Mouse (Mus musculus) limb, embryonic 14.5 days (tissue): ENCODE results near the gene Rbfox1. TPM values are rescaled to one million over a fixed set of nuclear protein-coding genes. Genes with fewer than 3 reads are reported as not detected.
A peak's percentile ranks its signal among the peaks of the same experiment; 100 is the strongest.

Experiments
- ATAC-seq: fragments of 200-750 bp; cut with Nextera tagmentation; 2 replicates; pipeline ENCODE4 v1.8.0; 2017; ENCODE audit warnings: low read depth, moderate number of reproducible peaks, moderate TSS enrichment; ENCODE audit not compliant: low FRiP score
- DNase-seq: peaks from one replicate; pipeline ENCODE4 v3.0.0-alpha.2; 2015; ENCODE audit warnings: low spot score
- H3K27ac ChIP-seq: fragments of 300-500 bp; sonication (generic); replicated peaks from 2 replicates; pipeline ENCODE4 v1.5.1; 2014; ENCODE audit warnings: low read depth, mild to moderate bottlenecking, low read length, moderate library complexity, mixed read lengths
- H3K27me3 ChIP-seq: fragments of 300-500 bp; sonication (generic); 2 replicates; pipeline ENCODE4 v1.6.1; 2014; ENCODE audit warnings: low read length, mixed read lengths; ENCODE audit not compliant: control insufficient read depth, insufficient read depth
- H3K36me3 ChIP-seq: fragments of 300-500 bp; sonication (generic); 2 replicates; pipeline ENCODE4 v1.6.1; 2014; ENCODE audit warnings: mild to moderate bottlenecking, low read length, moderate library complexity, mixed read lengths; ENCODE audit not compliant: control insufficient read depth, insufficient read depth
- H3K4me1 ChIP-seq: fragments of 300-500 bp; sonication (generic); 2 replicates; pipeline ENCODE4 v1.6.1; 2014; ENCODE audit warnings: antibody characterized with exemption, low read length, mixed read lengths; ENCODE audit not compliant: control insufficient read depth, insufficient read depth
- H3K4me2 ChIP-seq: fragments of 300-500 bp; sonication (generic); replicated peaks from 2 replicates; pipeline ENCODE4 v1.6.1; 2014; ENCODE audit warnings: low read depth, mild to moderate bottlenecking, low read length, moderate library complexity; ENCODE audit not compliant: severe bottlenecking
- H3K4me3 ChIP-seq: fragments of 300-500 bp; sonication (generic); replicated peaks from 2 replicates; pipeline ENCODE4 v1.5.1; 2014; ENCODE audit warnings: low read length
- H3K9ac ChIP-seq: fragments of 300-500 bp; sonication (generic); 2 replicates; pipeline ENCODE4 v1.6.1; 2014; ENCODE audit warnings: mild to moderate bottlenecking, low read depth, low read length, moderate library complexity; ENCODE audit not compliant: severe bottlenecking
- H3K9me3 ChIP-seq: fragments of 300-500 bp; sonication (generic); 2 replicates; pipeline ENCODE4 v1.6.1; 2016; ENCODE audit warnings: low read length; ENCODE audit not compliant: control insufficient read depth
- POLR2A ChIP-seq: fragments of 200-500 bp; IDR thresholded peaks from 2 replicates; pipeline ENCODE4 v1.8.0; 2012; ENCODE audit warnings: inconsistent platforms, mild to moderate bottlenecking, moderate library complexity, borderline replicate concordance; ENCODE audit not compliant: insufficient read depth, insufficient read length; ENCODE audit errors: extremely low read depth
- WGBS: fragments of 180-500 bp; shearing (Covaris S2); extraction: QIAGEN DNeasy Blood & Tissue Kit; methylation state at CpG from one replicate; pipeline ENCODE4 v1.1.7; 2014; 5-methylcytosine and 5-hydroxymethylcytosine counted together
- polyA plus RNA-seq, 2 experiments: library from polyadenylated mRNA; depleted of rRNA in 1 of 2; stranded (reverse) in 1 of 2; unstranded in 1 of 2; fragments of >200 nt; fragmentation: Nextera tagmentation in 1 of 2; extraction: Ambion mirVana in 1 of 2; gene quantifications; 2 replicates each; pipeline versions ENCODE4 v1.2.1 to v1.2.3; 2012 to 2014

The Rbfox1 gene
- polyA plus RNA-seq, 2 experiments: 3.8 to 6.0 TPM

DNA sequence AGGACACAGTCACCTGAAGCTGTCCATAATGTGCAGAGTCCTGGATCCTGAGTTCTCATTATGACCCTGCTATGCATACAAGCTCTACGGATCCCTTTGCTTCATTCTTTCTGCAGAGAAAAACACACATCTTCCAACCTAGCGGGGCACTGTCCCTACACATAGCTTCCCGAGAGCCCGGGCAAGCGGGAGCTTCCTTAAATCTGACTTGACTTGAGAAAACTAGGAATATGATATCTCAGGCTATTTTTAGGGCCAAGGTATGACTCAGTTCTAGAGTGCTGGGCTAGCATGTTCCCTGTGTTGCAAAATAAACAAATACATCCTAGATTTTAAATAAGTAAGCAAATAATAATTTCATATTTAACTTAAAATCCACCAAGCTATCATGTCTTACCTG is 1244.4 kb downstream of the Rbfox1 start:
- H3K9ac ChIP-seq: no peak overlapping the region
- 88% methylated on average over 5 of the region's 5 CpGs for whole genome bisulfite sequencing
- H3K9me3 ChIP-seq: no peaks in the 10 kb centered on the region
- ATAC-seq: no peak
- no peak overlapping the region for H3K27ac ChIP-seq
- H3K4me3 ChIP-seq: no peak overlapping the region
- no peak for TF ChIP-seq POLR2A
- no peaks in the 10 kb centered on the region for H3K36me3 ChIP-seq
- no peak overlapping the region for H3K4me2 ChIP-seq
- H3K4me1 ChIP-seq: no peaks in the 10 kb centered on the region
- no peaks in the 10 kb centered on the region for H3K27me3 ChIP-seq
- no peak for DNase-seq

DNA sequence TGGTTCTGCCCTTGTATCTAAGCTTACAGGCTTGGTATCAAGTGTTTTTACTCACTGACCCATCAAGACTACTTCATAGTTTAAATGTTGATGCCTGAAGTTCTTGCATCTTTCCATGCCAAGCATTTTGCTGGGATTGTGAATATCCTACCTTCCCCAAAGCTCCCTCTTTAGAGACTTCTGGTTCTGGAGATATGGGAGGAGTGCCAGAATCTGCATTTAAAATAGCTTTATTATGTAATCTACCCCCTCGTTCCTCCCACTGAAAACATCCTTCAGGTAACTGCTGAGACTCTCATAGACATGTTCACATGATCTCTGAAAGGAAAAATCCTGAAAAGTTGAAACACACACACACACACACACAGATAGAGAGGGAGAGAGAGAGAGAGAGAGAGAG is 1247.3 kb downstream of the Rbfox1 start:
- H3K27ac ChIP-seq: no peak overlapping the region
- no peak overlapping the region for H3K4me2 ChIP-seq
- no peak overlapping the region for H3K4me3 ChIP-seq
- H3K4me1 ChIP-seq: no peaks in the 10 kb centered on the region
- 50% methylated on average over 1 of the region's 1 CpGs for WGBS
- ATAC-seq: no peak
- no peaks in the 10 kb centered on the region for H3K9me3 ChIP-seq
- no peak for DNase-seq
- H3K27me3 ChIP-seq: no peaks in the 10 kb centered on the region
- TF ChIP-seq POLR2A: no peak
- H3K9ac ChIP-seq: no peak overlapping the region
- no peaks in the 10 kb centered on the region for H3K36me3 ChIP-seq

DNA sequence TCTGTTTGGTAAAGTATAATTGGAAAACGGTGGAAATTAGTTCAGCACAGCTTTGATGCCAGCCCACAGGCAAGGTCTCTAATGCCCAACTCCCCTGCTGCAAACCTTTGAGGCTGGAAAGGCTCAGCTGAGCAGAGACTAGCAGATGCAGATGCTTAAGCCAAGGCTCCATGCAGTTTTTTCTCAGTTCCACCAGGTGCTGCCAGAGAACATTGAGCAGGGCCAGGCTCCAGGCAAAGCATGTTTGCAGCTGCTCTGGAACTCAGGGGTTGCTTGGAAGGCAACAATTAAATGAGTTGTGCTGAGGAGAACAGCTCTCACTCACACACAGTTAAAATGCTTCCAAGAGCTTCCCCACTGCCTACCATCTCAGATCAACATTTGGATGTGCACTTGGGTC is 1251.8 kb downstream of the Rbfox1 start:
- no peak overlapping the region for H3K4me2 ChIP-seq
- 38% methylated on average over 1 of the region's 1 CpGs for WGBS
- DNase-seq: peak; percentile 63
- no peaks in the 10 kb centered on the region for H3K27me3 ChIP-seq
- no peaks in the 10 kb centered on the region for H3K36me3 ChIP-seq
- no peak for TF ChIP-seq POLR2A
- no peak overlapping the region for H3K9ac ChIP-seq
- H3K4me1 ChIP-seq: no peaks in the 10 kb centered on the region
- no peak overlapping the region for H3K4me3 ChIP-seq
- no peaks in the 10 kb centered on the region for H3K9me3 ChIP-seq
- no peak overlapping the region for H3K27ac ChIP-seq
- ATAC-seq: peak; percentile 63; the same call in 1 of the 2 replicates

DNA sequence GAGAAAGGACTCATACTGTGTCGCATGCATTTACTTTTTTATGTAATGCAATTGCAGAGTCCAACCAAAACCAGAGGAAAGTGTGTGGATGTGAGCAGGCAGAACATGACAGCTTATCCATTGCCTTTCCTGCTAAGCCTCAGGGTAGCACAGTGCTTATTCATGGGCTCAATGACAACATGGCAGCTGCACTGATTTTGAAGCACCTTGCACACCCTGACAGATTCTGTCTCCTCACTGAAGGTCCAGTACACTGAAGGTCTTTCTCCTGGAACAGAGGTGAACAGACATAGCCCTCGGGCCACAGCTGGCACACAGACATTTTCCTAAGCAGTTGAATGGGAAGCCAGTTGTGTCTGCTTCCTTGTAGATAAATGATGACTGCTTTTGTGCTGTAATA is 1254.3 kb downstream of the Rbfox1 start:
- TF ChIP-seq POLR2A: no peak
- ATAC-seq (no peak), DNase-seq (no peak)
- no peaks in the 10 kb centered on the region for H3K36me3 ChIP-seq
- no peak overlapping the region for H3K27ac ChIP-seq
- no peaks in the 10 kb centered on the region for H3K27me3 ChIP-seq
- H3K9me3 ChIP-seq: no peaks in the 10 kb centered on the region
- H3K4me2 ChIP-seq: no peak overlapping the region
- no peak overlapping the region for H3K4me3 ChIP-seq
- H3K9ac ChIP-seq: no peak overlapping the region
- no peaks in the 10 kb centered on the region for H3K4me1 ChIP-seq
- 91% methylated on average over 2 of the region's 2 CpGs for WGBS

- TF ChIP-seq POLR2A: no peak
- Histone ChIP-seq H3K4me1 (no peaks in the 10 kb centered on the region), H3K9me3 (no peaks in the 10 kb centered on the region), H3K9ac (no peak overlapping the region), H3K4me3 (no peak overlapping the region), H3K4me2 (no peak overlapping the region), H3K36me3 (no peaks in the 10 kb centered on the region), H3K27me3 (no peaks in the 10 kb centered on the region), H3K27ac (no peak overlapping the region)
- no peak for ATAC-seq
- WGBS: 82% methylated on average over 8 of the region's 8 CpGs
- DNase-seq: no peak
Measured at GRCm38 (mm10) chr16:7140909-7141308, 1255.8 kb downstream of the Rbfox1 start.

DNA sequence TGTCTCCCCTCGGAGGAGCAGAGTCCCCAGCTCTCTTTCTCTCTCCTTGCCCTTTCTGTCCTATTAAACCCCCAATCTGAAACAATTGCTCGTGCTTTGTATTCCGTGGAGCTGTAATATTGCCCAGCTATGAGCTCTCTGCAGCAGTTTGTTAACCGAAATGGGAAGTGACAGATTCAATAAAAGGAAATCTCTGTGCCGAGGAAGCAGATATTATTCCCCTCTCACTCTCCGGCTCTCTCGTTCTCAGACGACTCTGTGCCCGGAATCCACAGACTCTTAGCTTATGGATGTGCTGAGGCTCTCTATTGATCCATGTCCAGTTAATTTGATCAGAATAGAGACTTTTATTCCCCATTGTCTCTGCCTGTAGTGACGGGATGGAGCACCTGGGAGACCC is 1260.3 kb downstream of the Rbfox1 start:
- no peak overlapping the region for H3K27ac ChIP-seq
- 72% methylated on average over 10 of the region's 10 CpGs for WGBS
- ATAC-seq: no peak

More for the DNA sequence above, 1260.3 kb downstream of the Rbfox1 start:
- Histone ChIP-seq H3K4me3 (no peak overlapping the region), H3K9ac (no peak overlapping the region), H3K36me3 (no peaks in the 10 kb centered on the region), H3K4me1 (peaks cover 8% of the 10 kb centered on the region), H3K4me2 (no peak overlapping the region), H3K9me3 (no peaks in the 10 kb centered on the region), H3K27me3 (no peaks in the 10 kb centered on the region)
- no peak for TF ChIP-seq POLR2A
- no peak for DNase-seq
